In genomic region chr2:120187583-120187982, GRCm38 (mm10) we compare ENCODE assay signal across 16 mouse cellular contexts. TPM values are rescaled to one million over a fixed set of nuclear protein-coding genes. Genes with fewer than 3 reads are reported as not detected.
DNase-seq lines count a peak whose midpoint lies in the region; ATAC-seq and TF ChIP-seq lines count a peak whose summit lies in the region.
"Had no signal": no experiment of that assay in that cellular context is flagged by ENCODE, and none has a peak within 500 bp of the region (broad histone marks: within the 10 kb centered on the region; RNA-seq: fewer than 3 reads in every experiment).

No protein-coding gene starts in this region.

- H3K27ac ChIP-seq in hindbrain, postnatal 0 days, result no peak overlapping the region
- no peak overlapping the region for H3K27ac ChIP-seq in hindbrain, embryonic 12.5 days
- no peak overlapping the region for H3K27ac ChIP-seq in midbrain, postnatal 0 days (ENCODE audit: low read depth, low read length)
- H3K27ac ChIP-seq in midbrain, embryonic 15.5 days, result no peak overlapping the region
- no peak overlapping the region for H3K27ac ChIP-seq in MEL (ENCODE audit: control insufficient read depth, low read depth, low read length)
- no peak overlapping the region for H3K27ac ChIP-seq in liver, postnatal 0 days (ENCODE audit: low read depth)
- H3K27ac ChIP-seq: hindbrain, embryonic 14.5 days; kidney, embryonic 15.5 days had no signal

- WGBS in hindbrain, postnatal 0 days, result 95% methylated on average over 1 of the region's 1 CpGs
- 88% methylated on average over 1 of the region's 1 CpGs for WGBS in hindbrain, embryonic 12.5 days
- WGBS in midbrain, postnatal 0 days, result 93% methylated on average over 1 of the region's 1 CpGs
- WGBS in midbrain, embryonic 15.5 days, result 88% methylated on average over 1 of the region's 1 CpGs
- WGBS in liver, postnatal 0 days (ENCODE audit: insufficient replicate concordance), result 61% methylated on average over 1 of the region's 1 CpGs

- H3K4me1 ChIP-seq in hindbrain, postnatal 0 days (ENCODE audit: insufficient read depth, low read length), result no peaks in the 10 kb centered on the region
- no peaks in the 10 kb centered on the region for H3K4me1 ChIP-seq in hindbrain, embryonic 12.5 days
- no peaks in the 10 kb centered on the region for H3K4me1 ChIP-seq in midbrain, postnatal 0 days (ENCODE audit: insufficient read depth, low read length)
- H3K4me1 ChIP-seq in midbrain, embryonic 15.5 days, result no peaks in the 10 kb centered on the region
- H3K4me1 ChIP-seq in MEL (ENCODE audit: control insufficient read depth in 1 of 2, insufficient read depth in 2 of 2, low read length in 2 of 2), result peaks cover 0 to 6% of the 10 kb centered on the region in 2 experiments; a peak in 1 of 4 replicates
- H3K4me1 ChIP-seq in liver, postnatal 0 days (ENCODE audit: insufficient read depth), result no peaks in the 10 kb centered on the region
- H3K4me1 ChIP-seq: heart, embryonic 12.5 days; kidney, embryonic 15.5 days had no signal

- peak; percentile 28 for TF ChIP-seq CTCF in hindbrain, postnatal 0 days (IDR thresholded peaks at IDR 0.05; ENCODE audit: low read depth)
- peak; percentile 51 for TF ChIP-seq CTCF in midbrain, postnatal 0 days (IDR thresholded peaks at IDR 0.05)
- TF ChIP-seq CTCF in MEL (IDR thresholded peaks at IDR 0.05 in 2 of 3, conservative IDR thresholded peaks at IDR 0.05 in 1 of 3; ENCODE audit: control insufficient read depth in 1 of 3, insufficient read depth in 1 of 3, low read depth in 2 of 3, low read length in 3 of 3, poor library complexity in 1 of 3, severe bottlenecking in 1 of 3), result peak; percentile 34 to 57 (median 42); a peak in 5 of 6 replicates
- TF ChIP-seq CTCF in liver, postnatal 0 days (IDR thresholded peaks at IDR 0.05; ENCODE audit: low read depth), result peak; percentile 44

- DNase-seq in hindbrain, postnatal 0 days (ENCODE audit: low spot score), result no peak
- DNase-seq in midbrain, postnatal 0 days (ENCODE audit: low spot score), result no peak
- DNase-seq in MEL (ENCODE audit: low read depth, low spot score), result peak; percentile 37
- DNase-seq in liver, postnatal 0 days, result no peak
- DNase-seq: adrenal gland, postnatal 25 days; embryo, embryonic 11 days; gastrocnemius, postnatal 14 days; left cerebral cortex, postnatal 4 days had no signal

- no peaks in the 10 kb centered on the region for H3K9me3 ChIP-seq in hindbrain, postnatal 0 days (ENCODE audit: low read length)
- peaks cover 5% of the 10 kb centered on the region for H3K9me3 ChIP-seq in hindbrain, embryonic 12.5 days (replicated peaks)
- no peaks in the 10 kb centered on the region for H3K9me3 ChIP-seq in midbrain, postnatal 0 days (ENCODE audit: low read length)
- H3K9me3 ChIP-seq in midbrain, embryonic 15.5 days, result no peaks in the 10 kb centered on the region
- no peaks in the 10 kb centered on the region for H3K9me3 ChIP-seq in MEL (replicated peaks; ENCODE audit: insufficient read depth, low read length)
- no peaks in the 10 kb centered on the region; the same call in 1 of the 2 replicates for H3K9me3 ChIP-seq in liver, postnatal 0 days (ENCODE audit: low read length)
- H3K9me3 ChIP-seq: heart, embryonic 12.5 days; kidney, embryonic 15.5 days had no signal

- TF ChIP-seq EP300 in MEL (IDR thresholded peaks at IDR 0.05; ENCODE audit: low read depth in 1 of 2, low read length in 2 of 2), result no peak
- TF ChIP-seq EP300 in liver, postnatal 0 days (IDR thresholded peaks at IDR 0.05; ENCODE audit: low read depth), result no peak

- H3K4me2 ChIP-seq in hindbrain, postnatal 0 days (ENCODE audit: low read depth, low read length), result no peak overlapping the region
- H3K4me2 ChIP-seq in hindbrain, embryonic 12.5 days (replicated peaks), result no peak overlapping the region
- H3K4me2 ChIP-seq in midbrain, postnatal 0 days (ENCODE audit: low read depth, low read length, poor library complexity, severe bottlenecking), result no peak overlapping the region
- H3K4me2 ChIP-seq in midbrain, embryonic 15.5 days, result no peak overlapping the region
- no peak overlapping the region for H3K4me2 ChIP-seq in liver, postnatal 0 days (ENCODE audit: low read depth, low read length)
- H3K4me2 ChIP-seq: heart, embryonic 12.5 days; hindbrain, embryonic 14.5 days; kidney, embryonic 15.5 days had no signal

- no peak overlapping the region for H3K4me3 ChIP-seq in hindbrain, postnatal 0 days (ENCODE audit: low read length)
- no peak overlapping the region for H3K4me3 ChIP-seq in hindbrain, embryonic 12.5 days
- no peak overlapping the region for H3K4me3 ChIP-seq in midbrain, postnatal 0 days (ENCODE audit: low read depth, low read length)
- no peak overlapping the region for H3K4me3 ChIP-seq in midbrain, embryonic 15.5 days
- no peak overlapping the region for H3K4me3 ChIP-seq in MEL (ENCODE audit: control insufficient read depth in 1 of 2, insufficient read depth in 1 of 2, low read depth in 2 of 2, low read length in 2 of 2)
- H3K4me3 ChIP-seq in liver, postnatal 0 days (ENCODE audit: low read depth, low read length), result no peak overlapping the region
- H3K4me3 ChIP-seq: heart, embryonic 12.5 days; kidney, embryonic 15.5 days had no signal

- no peaks in the 10 kb centered on the region for H3K79me2 ChIP-seq in MEL (ENCODE audit: control insufficient read depth, insufficient read depth, low read length, poor library complexity)

- ATAC-seq in hindbrain, postnatal 0 days, result no peak
- ATAC-seq in hindbrain, embryonic 12.5 days (ENCODE audit: low FRiP score), result no peak
- no peak for ATAC-seq in midbrain, postnatal 0 days (ENCODE audit: low FRiP score)
- no peak for ATAC-seq in midbrain, embryonic 15.5 days (replicated peaks)
- no peak for ATAC-seq in liver, postnatal 0 days
- no peak for ATAC-seq in megakaryocyte, adult 5-6 weeks (ENCODE audit: poor library complexity, severe bottlenecking)

- no peak overlapping the region for H3K9ac ChIP-seq in hindbrain, postnatal 0 days (replicated peaks; ENCODE audit: low read length)
- no peak overlapping the region for H3K9ac ChIP-seq in hindbrain, embryonic 12.5 days
- no peak overlapping the region for H3K9ac ChIP-seq in midbrain, postnatal 0 days (replicated peaks; ENCODE audit: low read length, poor library complexity, severe bottlenecking)
- no peak overlapping the region for H3K9ac ChIP-seq in midbrain, embryonic 15.5 days
- no peak overlapping the region for H3K9ac ChIP-seq in MEL (ENCODE audit: control insufficient read depth, low read depth, low read length, poor library complexity, severe bottlenecking)
- no peak overlapping the region for H3K9ac ChIP-seq in liver, postnatal 0 days (replicated peaks)
- H3K9ac ChIP-seq: heart, embryonic 12.5 days; hindbrain, embryonic 14.5 days; kidney, embryonic 15.5 days had no signal

- no peaks in the 10 kb centered on the region for H3K27me3 ChIP-seq in hindbrain, postnatal 0 days (ENCODE audit: insufficient read depth, low read length)
- no peaks in the 10 kb centered on the region for H3K27me3 ChIP-seq in hindbrain, embryonic 12.5 days
- H3K27me3 ChIP-seq in midbrain, postnatal 0 days (ENCODE audit: insufficient read depth, low read length), result no peaks in the 10 kb centered on the region
- no peaks in the 10 kb centered on the region for H3K27me3 ChIP-seq in midbrain, embryonic 15.5 days (replicated peaks)
- H3K27me3 ChIP-seq in MEL (ENCODE audit: control insufficient read depth in 1 of 2, insufficient read depth in 2 of 2, low read length in 2 of 2), result peaks cover 6 to 7% of the 10 kb centered on the region in 2 experiments; a peak in 3 of 4 replicates
- no peaks in the 10 kb centered on the region for H3K27me3 ChIP-seq in liver, postnatal 0 days (ENCODE audit: insufficient read depth, low read length)
- H3K27me3 ChIP-seq: kidney, embryonic 15.5 days had no signal

- no peak for TF ChIP-seq POLR2A in MEL (IDR thresholded peaks at IDR 0.05; ENCODE audit: control insufficient read depth in 1 of 2, insufficient read depth in 1 of 2, low read depth in 1 of 2, low read length in 2 of 2, poor library complexity in 1 of 2)

- no peaks in the 10 kb centered on the region for H3K36me3 ChIP-seq in hindbrain, postnatal 0 days (ENCODE audit: insufficient read depth, low read length)
- no peaks in the 10 kb centered on the region for H3K36me3 ChIP-seq in hindbrain, embryonic 12.5 days
- H3K36me3 ChIP-seq in midbrain, postnatal 0 days (ENCODE audit: insufficient read depth, low read length), result peaks cover 7% of the 10 kb centered on the region
- H3K36me3 ChIP-seq in midbrain, embryonic 15.5 days (replicated peaks), result no peaks in the 10 kb centered on the region
- H3K36me3 ChIP-seq in MEL (ENCODE audit: control insufficient read depth in 1 of 2, insufficient read depth in 2 of 2, low read length in 2 of 2), result no peaks in the 10 kb centered on the region
- no peaks in the 10 kb centered on the region for H3K36me3 ChIP-seq in liver, postnatal 0 days (replicated peaks; ENCODE audit: insufficient read depth, low read length)
- H3K36me3 ChIP-seq: heart, embryonic 12.5 days; kidney, embryonic 15.5 days had no signal

- TF ChIP-seq RAD21 in MEL (IDR thresholded peaks at IDR 0.05; ENCODE audit: low read depth, low read length), result peak; percentile 45

RNA-seq across cellular contexts. Expression of gene Ehd4, which starts 33.2 kb away (rescaled TPM):
- total RNA-seq in hindbrain, postnatal 0 days (2014; rRNA removed), result 6.3 and 7.1 TPM in 2 replicates
- 24.6 and 25.2 TPM in 2 replicates for polyA plus RNA-seq in hindbrain, postnatal 0 days (2015; fragmentation: Nextera tagmentation; extraction: Ambion mirVana)
- polyA plus RNA-seq in hindbrain, embryonic 12.5 days (2016; fragmentation: Nextera tagmentation; extraction: Ambion mirVana), result 17.2 and 21.8 TPM in 2 replicates
- 6.5 and 9.5 TPM in 2 replicates for total RNA-seq in midbrain, postnatal 0 days (2014; rRNA removed)
- polyA plus RNA-seq in midbrain, postnatal 0 days (2015; fragmentation: Nextera tagmentation; extraction: Ambion mirVana), result 16.2 and 19.7 TPM in 2 replicates
- 17.9 and 20.4 TPM in 2 replicates for polyA plus RNA-seq in midbrain, embryonic 15.5 days (2015; fragmentation: Nextera tagmentation; extraction: Ambion mirVana)
- 14.1 and 15.8 TPM in 2 replicates for total RNA-seq in MEL (2012; rRNA removed)
- polyA plus RNA-seq in MEL (2012; ENCODE audit: insufficient read depth in 1 of 2, insufficient read length in 2 of 2, low read depth in 1 of 2, low replicate concordance in 2 of 2, missing spikeins in 1 of 2), result 10 to 100 TPM in 1 of 2 experiments, not detected in 1; 35.5 TPM
- 20.8 and 29.2 TPM in 2 replicates for polyA plus RNA-seq in liver, postnatal 0 days (2015; fragmentation: Nextera tagmentation; extraction: Ambion mirVana)
- total RNA-seq in megakaryocyte, adult 5-6 weeks (2015), result 50.9 and 56.7 TPM in 2 replicates
- 77.5 and 92.9 TPM in 2 replicates for total RNA-seq in megakaryocyte, adult 5-6 weeks (2017)

RNA-seq across cellular contexts. Expression of gene Pla2g4e, which starts 57.6 kb away (rescaled TPM):
- 14.9 and 15.0 TPM in 2 replicates for total RNA-seq in hindbrain, postnatal 0 days (2014; rRNA removed)
- 6.7 and 8.0 TPM in 2 replicates for polyA plus RNA-seq in hindbrain, postnatal 0 days (2015; fragmentation: Nextera tagmentation; extraction: Ambion mirVana)
- 0.14 and 0.35 TPM in 2 replicates for polyA plus RNA-seq in hindbrain, embryonic 12.5 days (2016; fragmentation: Nextera tagmentation; extraction: Ambion mirVana)
- total RNA-seq in midbrain, postnatal 0 days (2014; rRNA removed), result 18.5 and 20.0 TPM in 2 replicates
- polyA plus RNA-seq in midbrain, postnatal 0 days (2015; fragmentation: Nextera tagmentation; extraction: Ambion mirVana), result 10.3 and 10.4 TPM in 2 replicates
- 5.1 and 5.3 TPM in 2 replicates for polyA plus RNA-seq in midbrain, embryonic 15.5 days (2015; fragmentation: Nextera tagmentation; extraction: Ambion mirVana)
- total RNA-seq in MEL (2012; rRNA removed), result not detected in 2 replicates
- polyA plus RNA-seq in MEL (2012; ENCODE audit: insufficient read depth in 1 of 2, insufficient read length in 2 of 2, low read depth in 1 of 2, low replicate concordance in 2 of 2, missing spikeins in 1 of 2), result not detected
- polyA plus RNA-seq in liver, postnatal 0 days (2015; fragmentation: Nextera tagmentation; extraction: Ambion mirVana), result not detected in 2 replicates
- total RNA-seq in megakaryocyte, adult 5-6 weeks (2015), result not detected in 2 replicates
- total RNA-seq in megakaryocyte, adult 5-6 weeks (2017), result not detected in 2 replicates
- total RNA-seq: neutrophil, adult 5-6 weeks had no signal
- polyA plus RNA-seq: liver, embryonic 16.5 days had no signal
